Mouse (Mus musculus) midbrain, embryonic 15.5 days (tissue): ENCODE data around the gene Krt71. TPM values are rescaled to one million over a fixed set of nuclear protein-coding genes. Genes with fewer than 3 reads are reported as not detected.
"Not testable (repeated sequence)": the region's sequence is repeated elsewhere in the genome, so short reads cannot be mapped to it uniquely, and the experiment has no call there.

Source experiments
- ATAC-seq: fragments of 200-750 bp; cut with Nextera tagmentation; replicated peaks from 2 replicates; pipeline ENCODE4 v1.8.0; 2017; ENCODE audit warnings: moderate TSS enrichment
- H3K27ac ChIP-seq: fragments of 300-500 bp; sonication (generic); 2 replicates; pipeline ENCODE4 v1.5.1; 2015; ENCODE audit warnings: mild to moderate bottlenecking, inconsistent platforms
- H3K27me3 ChIP-seq: fragments of 300-500 bp; sonication (generic); replicated peaks from 2 replicates; pipeline ENCODE4 v1.6.1; 2015; ENCODE audit warnings: inconsistent platforms
- H3K36me3 ChIP-seq: fragments of 300-500 bp; sonication (generic); replicated peaks from 2 replicates; pipeline ENCODE4 v1.6.1; 2015; ENCODE audit warnings: inconsistent platforms
- H3K4me1 ChIP-seq: fragments of 300-500 bp; sonication (generic); 2 replicates; pipeline ENCODE4 v1.6.1; 2015; ENCODE audit warnings: inconsistent platforms
- H3K4me2 ChIP-seq: fragments of 300-500 bp; sonication (generic); 2 replicates; pipeline ENCODE4 v1.6.1; 2015; ENCODE audit warnings: inconsistent platforms, mild to moderate bottlenecking, moderate library complexity
- H3K4me3 ChIP-seq: fragments of 300-500 bp; sonication (generic); 2 replicates; pipeline ENCODE4 v1.5.1; 2015; ENCODE audit warnings: mild to moderate bottlenecking, inconsistent platforms
- H3K9ac ChIP-seq: fragments of 300-500 bp; sonication (generic); 2 replicates; pipeline ENCODE4 v1.6.1; 2015; ENCODE audit warnings: mild to moderate bottlenecking, inconsistent platforms
- H3K9me3 ChIP-seq: fragments of 300-500 bp; sonication (generic); 2 replicates; pipeline ENCODE4 v1.6.1; 2016; ENCODE audit warnings: inconsistent platforms
- WGBS: fragments of 180-500 bp; shearing (Covaris S2); methylation state at CpG from one replicate; pipeline ENCODE4 v1.1.7; 2015; ENCODE audit warnings: mixed read lengths; 5-methylcytosine and 5-hydroxymethylcytosine counted together
- polyA plus RNA-seq: library from polyadenylated mRNA; unstranded; fragments of >200 nt; fragmentation: Nextera tagmentation; extraction: Ambion mirVana; gene quantifications from 2 replicates; pipeline ENCODE4 v1.2.1, GENCODE M21; 2015

Krt71 gene
- polyA plus RNA-seq, 1 experiment from 2014 or later = 0.08 TPM

DNA sequence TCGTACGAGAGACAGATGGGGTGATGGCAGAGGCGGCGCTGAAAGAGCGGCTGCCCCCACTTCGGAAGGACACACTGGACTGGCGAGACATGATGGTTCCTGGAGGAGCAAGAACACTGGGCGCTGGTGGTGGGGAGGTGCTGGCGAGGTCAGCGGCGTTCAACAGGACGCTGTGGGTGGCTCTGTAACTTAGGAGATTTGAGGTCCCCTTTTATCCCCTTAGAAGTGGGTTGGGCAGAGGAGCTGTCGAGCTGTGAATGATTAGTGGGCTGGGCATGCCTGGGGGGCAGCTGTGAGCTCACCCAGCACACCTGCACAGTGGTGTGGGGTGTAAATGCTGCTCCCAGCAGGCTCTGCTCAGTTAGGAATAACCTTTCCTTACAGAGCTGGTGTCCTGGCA, 30.2 kb downstream of the Krt71 start, which contains the start of gene Krt5:
Gene Krt5 (minus strand): TSS at position 179 of the 400 bp plus-strand sequence.
- no peaks in the 10 kb centered on the region for H3K9me3 ChIP-seq
- no peak for ATAC-seq

DNA sequence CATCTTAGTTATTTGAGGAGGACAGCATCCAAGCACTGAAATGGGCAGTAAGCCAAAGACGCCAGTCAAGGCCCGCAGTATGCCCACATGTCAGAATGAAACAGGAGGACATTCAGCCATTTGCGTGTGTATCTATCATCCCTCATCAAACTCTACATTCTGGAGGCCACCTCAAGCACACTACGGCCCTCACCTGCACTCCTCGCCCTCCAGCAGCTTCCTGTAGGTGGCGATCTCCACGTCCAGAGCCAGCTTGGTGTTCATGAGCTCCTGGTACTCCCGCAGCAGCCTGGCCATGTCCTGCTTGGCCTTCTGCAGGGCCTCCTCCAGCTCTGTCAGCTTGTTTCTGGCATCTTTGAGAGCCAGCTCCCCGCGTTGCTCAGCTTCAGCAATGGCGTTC, 34.2 kb downstream of the Krt71 start:
- no peak for ATAC-seq
- Histone ChIP-seq H3K36me3 (no peaks in the 10 kb centered on the region), H3K27ac (no peak overlapping the region), H3K4me3 (no peak overlapping the region), H3K27me3 (no peaks in the 10 kb centered on the region), H3K9me3 (no peaks in the 10 kb centered on the region), H3K4me2 (no peak overlapping the region), H3K4me1 (no peaks in the 10 kb centered on the region), H3K9ac (no peak overlapping the region)
- WGBS = 74% methylated on average over 11 of the region's 11 CpGs

More for the DNA sequence above, 30.2 kb downstream of the Krt71 start, which contains the start of gene Krt5:
- H3K4me3 ChIP-seq = no peak within 1 kb of the TSS
- no peaks in the 10 kb centered on the region for H3K36me3 ChIP-seq
- H3K4me1 ChIP-seq = no peaks in the 10 kb centered on the region
- H3K27me3 ChIP-seq = no peaks in the 10 kb centered on the region
- no peak within 1 kb of the TSS for H3K4me2 ChIP-seq
- 79% methylated on average over 13 of the region's 13 CpGs for WGBS
- H3K9ac ChIP-seq = no peak within 1 kb of the TSS
- no peak within 1 kb of the TSS for H3K27ac ChIP-seq

DNA sequence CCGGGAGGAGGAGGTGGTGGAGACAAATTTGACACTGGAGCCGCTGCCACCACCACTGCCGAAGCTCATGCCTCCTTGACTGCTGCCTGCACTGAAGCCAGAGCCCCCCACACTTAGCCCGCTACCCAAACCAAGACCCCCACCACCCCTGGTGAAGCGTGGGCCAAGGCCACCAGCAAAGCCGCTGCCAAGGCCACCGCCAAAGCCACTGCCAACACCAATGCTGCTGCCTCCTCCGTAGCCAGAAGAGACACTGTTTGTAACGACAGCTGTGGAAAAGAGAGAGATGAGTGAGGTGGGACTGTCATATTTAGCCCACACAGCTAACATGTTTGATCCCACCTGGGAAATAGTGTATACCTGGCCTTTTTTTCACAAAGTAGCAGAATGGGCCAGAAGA, 35.5 kb downstream of the Krt71 start:
- 91% methylated on average over 9 of the region's 9 CpGs for WGBS
- Histone ChIP-seq H3K4me3 (no peak overlapping the region), H3K36me3 (no peaks in the 10 kb centered on the region), H3K4me1 (no peaks in the 10 kb centered on the region), H3K27me3 (no peaks in the 10 kb centered on the region), H3K4me2 (no peak overlapping the region), H3K9me3 (no peaks in the 10 kb centered on the region), H3K27ac (no peak overlapping the region), H3K9ac (no peak overlapping the region)
- ATAC-seq = no peak

DNA sequence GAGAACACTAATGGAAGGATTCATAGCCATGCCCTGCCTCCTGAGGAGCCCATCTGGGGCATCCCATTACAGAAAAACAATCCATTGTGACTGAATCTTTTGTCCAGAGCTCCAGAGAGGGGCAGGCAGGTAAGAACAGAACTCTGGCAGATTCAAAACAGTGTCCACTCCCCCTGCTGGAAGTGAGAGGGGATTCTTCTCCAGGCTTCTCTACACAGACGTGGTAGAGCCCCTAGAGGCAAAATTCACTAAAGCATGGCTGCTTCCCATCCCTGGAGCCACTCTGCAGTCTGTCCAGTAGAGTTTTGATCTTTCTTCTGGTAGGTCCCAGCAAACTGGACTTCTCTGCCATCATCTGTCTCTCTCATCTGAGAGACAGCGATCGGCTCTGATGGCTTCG, 38.8 kb downstream of the Krt71 start:
- no peaks in the 10 kb centered on the region for H3K9me3 ChIP-seq
- WGBS = 70% methylated on average over 4 of the region's 4 CpGs
- no peak overlapping the region for H3K9ac ChIP-seq
- H3K27me3 ChIP-seq = no peaks in the 10 kb centered on the region
- no peaks in the 10 kb centered on the region for H3K36me3 ChIP-seq
- no peaks in the 10 kb centered on the region for H3K4me1 ChIP-seq
- ATAC-seq = no peak
- H3K27ac ChIP-seq = no peak overlapping the region
- H3K4me2 ChIP-seq = no peak overlapping the region
- no peak overlapping the region for H3K4me3 ChIP-seq

DNA sequence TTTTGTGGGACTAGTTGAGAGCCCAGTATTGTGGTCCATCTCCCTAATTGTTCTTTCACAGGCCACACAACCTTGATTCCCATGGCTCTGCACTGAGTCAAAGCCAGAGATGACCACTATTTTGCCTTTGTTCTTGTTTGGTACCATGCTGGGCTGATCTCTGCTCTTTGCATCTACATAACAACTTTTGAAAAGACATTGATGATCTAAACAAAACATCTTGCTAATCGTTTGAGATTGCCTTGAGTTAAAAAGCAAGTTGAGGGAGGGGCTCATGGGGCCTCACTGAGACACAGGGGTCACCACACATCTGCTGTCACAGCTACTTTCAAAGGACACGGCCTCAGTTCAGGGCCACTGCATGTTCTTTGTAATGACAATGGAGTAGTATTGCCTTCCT, 40.5 kb downstream of the Krt71 start:
- Histone ChIP-seq H3K4me1 (no peaks in the 10 kb centered on the region), H3K36me3 (no peaks in the 10 kb centered on the region), H3K27ac (no peak overlapping the region), H3K9ac (no peak overlapping the region), H3K4me2 (no peak overlapping the region), H3K9me3 (no peaks in the 10 kb centered on the region), H3K4me3 (no peak overlapping the region), H3K27me3 (no peaks in the 10 kb centered on the region)
- 13% methylated on average over 2 of the region's 2 CpGs for WGBS
- no peak for ATAC-seq

DNA sequence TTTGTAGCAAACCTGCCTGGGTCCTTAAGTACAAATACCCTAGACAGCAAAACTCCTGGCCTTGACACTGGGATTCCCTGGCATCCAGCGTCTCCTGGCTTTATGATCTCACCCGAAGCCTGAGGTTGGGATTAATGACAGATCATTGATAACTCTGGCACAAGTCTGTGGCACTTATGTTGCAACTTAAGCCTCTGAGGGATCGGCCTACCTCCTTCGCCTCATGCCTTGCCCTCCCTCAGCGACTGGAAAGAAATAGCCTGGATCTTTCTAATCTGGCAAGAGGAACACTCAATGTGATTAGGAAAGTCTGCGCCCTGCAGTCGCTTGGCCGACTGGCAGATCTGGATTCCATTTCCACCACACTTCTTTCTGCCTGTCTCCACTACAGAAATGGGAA, 43.0 kb downstream of the Krt71 start:
- WGBS = 77% methylated on average over 8 of the region's 8 CpGs
- Histone ChIP-seq H3K9me3 (no peaks in the 10 kb centered on the region), H3K36me3 (no peaks in the 10 kb centered on the region), H3K4me1 (no peaks in the 10 kb centered on the region), H3K4me2 (no peak overlapping the region), H3K9ac (no peak overlapping the region), H3K4me3 (no peak overlapping the region), H3K27me3 (no peaks in the 10 kb centered on the region), H3K27ac (no peak overlapping the region)
- no peak for ATAC-seq

DNA sequence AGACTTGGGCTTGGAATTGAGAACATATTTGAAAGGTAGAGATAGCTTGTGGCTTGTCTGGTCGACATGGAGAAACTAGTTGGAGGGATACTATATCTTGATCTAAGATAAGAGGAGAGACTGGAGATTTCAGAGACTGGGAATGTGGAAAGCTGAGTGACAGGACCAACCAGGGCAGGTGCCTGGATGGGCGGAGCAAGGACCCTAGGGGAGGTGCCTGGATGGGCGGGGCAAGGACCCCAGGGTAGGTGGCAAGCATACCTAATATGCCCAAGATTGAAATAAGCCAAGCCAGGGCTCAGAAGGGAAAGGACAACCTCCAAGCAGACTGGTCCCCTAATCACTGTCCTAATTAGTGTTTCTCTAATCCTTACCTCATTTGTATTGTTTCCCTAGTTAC, 43.7 kb downstream of the Krt71 start:
- no peaks in the 10 kb centered on the region for H3K9me3 ChIP-seq
- no peak overlapping the region for H3K9ac ChIP-seq
- no peak overlapping the region for H3K4me2 ChIP-seq
- WGBS = 74% methylated on average over 3 of the region's 3 CpGs
- ATAC-seq = no peak
- H3K36me3 ChIP-seq = no peaks in the 10 kb centered on the region
- H3K4me3 ChIP-seq = no peak overlapping the region
- no peaks in the 10 kb centered on the region for H3K27me3 ChIP-seq
- H3K4me1 ChIP-seq = no peaks in the 10 kb centered on the region
- no peak overlapping the region for H3K27ac ChIP-seq

DNA sequence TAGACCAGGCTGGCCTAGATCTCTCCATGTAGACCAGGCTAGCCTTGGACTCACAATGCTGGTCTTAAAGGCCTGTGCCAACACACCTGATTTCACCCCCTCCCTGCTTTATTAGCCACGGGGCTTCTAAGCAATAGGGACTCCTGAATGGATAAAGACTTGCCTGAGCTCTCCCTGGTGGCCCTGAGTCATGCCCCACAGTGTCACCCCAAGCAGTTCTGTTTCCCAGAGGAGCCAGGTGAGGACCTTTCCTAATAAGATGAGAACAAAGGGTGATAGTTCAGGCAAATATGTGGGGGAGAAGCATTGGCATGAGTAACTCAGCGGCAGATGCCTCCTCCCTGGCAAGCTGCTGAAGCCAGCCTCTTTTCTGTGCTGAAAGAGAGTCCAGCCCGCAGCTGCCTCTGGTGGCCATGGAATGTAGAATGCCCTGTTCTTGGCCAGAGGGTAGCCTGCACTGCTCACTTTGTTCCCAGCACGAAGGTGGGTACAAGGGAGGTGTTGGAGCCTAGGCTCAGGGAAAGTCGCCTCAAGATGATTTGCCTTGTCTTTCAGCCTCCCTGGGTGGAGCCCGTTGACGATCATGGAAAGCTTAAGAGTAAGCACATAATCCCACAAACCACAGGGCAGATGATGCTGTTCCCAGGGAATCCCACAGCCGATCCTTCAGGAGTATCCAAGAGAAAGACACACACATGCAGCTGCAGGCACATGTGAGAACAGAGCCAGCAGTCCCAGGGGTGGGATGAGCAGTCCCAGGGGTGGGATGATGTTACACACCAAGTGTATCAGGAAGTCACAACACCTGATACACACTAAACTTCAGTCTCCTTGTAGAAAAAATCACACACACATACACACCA, 45.4 kb downstream of the Krt71 start:
- no peaks in the 10 kb centered on the region for H3K27me3 ChIP-seq
- no peak overlapping the region for H3K9ac ChIP-seq
- H3K9me3 ChIP-seq = no peaks in the 10 kb centered on the region
- H3K4me1 ChIP-seq = no peaks in the 10 kb centered on the region
- H3K4me2 ChIP-seq = no peak overlapping the region
- H3K4me3 ChIP-seq = no peak overlapping the region
- 68% methylated on average over 8 of the region's 8 CpGs for WGBS
- ATAC-seq = no peak
- H3K36me3 ChIP-seq = no peaks in the 10 kb centered on the region
- no peak overlapping the region for H3K27ac ChIP-seq

DNA sequence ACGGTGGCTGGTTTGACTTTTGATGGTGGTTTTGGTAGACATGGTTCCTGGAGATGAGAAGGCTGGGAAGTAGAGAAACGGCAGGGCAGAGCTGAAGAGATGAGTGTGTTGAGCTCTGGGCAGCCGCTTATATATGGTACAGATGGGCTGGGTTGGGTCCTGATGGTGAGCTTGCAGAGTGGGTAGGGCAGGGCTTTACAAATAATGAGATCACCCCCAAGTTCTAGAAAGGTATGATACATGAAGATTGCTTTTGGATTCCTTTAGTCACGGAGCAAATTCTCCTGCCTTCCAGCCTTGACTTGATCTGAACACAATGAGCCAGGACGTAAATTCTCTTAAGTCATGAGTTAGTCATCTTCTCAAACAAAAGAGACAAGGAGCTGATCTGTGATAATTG, 48.7 kb downstream of the Krt71 start, which contains the start of gene Krt6a:
Gene Krt6a (minus strand): TSS at position 101 of the 400 bp plus-strand sequence.
- 85% methylated on average over 5 of the region's 5 CpGs for WGBS
- no peak for ATAC-seq

DNA sequence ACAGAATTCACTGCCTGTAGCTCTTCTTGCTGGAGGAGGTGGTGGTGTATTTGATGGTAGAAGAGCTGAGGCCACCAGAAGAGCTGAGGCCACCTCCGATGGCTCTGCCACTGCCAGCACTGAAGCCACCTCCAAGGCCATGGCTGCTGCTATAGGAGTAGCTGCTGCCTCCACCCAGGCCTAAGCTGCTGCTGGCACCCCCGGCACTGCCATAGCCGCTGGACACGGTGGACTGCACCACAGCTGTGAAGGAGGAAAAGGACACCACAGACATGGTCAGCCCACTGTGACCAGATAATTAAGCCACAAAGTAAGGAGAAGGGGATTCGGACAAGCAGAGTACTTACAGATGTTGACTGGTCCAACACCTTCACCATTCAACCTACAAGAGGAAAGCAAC, 52.4 kb downstream of the Krt71 start:
- H3K27ac ChIP-seq, H3K27me3 ChIP-seq, H3K4me3 ChIP-seq, H3K4me1 ChIP-seq, H3K9ac ChIP-seq, H3K36me3 ChIP-seq, H3K4me2 ChIP-seq, ATAC-seq, H3K9me3 ChIP-seq: not testable (repeated sequence)
- 92% methylated on average over 5 of the region's 5 CpGs for WGBS

More for the DNA sequence above, 48.7 kb downstream of the Krt71 start, which contains the start of gene Krt6a:
- no peak within 1 kb of the TSS for H3K4me3 ChIP-seq
- H3K36me3 ChIP-seq = no peaks in the 10 kb centered on the region
- no peaks in the 10 kb centered on the region for H3K4me1 ChIP-seq
- H3K9me3 ChIP-seq = no peaks in the 10 kb centered on the region
- no peak within 1 kb of the TSS for H3K4me2 ChIP-seq
- H3K9ac ChIP-seq = no peak within 1 kb of the TSS
- H3K27me3 ChIP-seq = no peaks in the 10 kb centered on the region
- no peak within 1 kb of the TSS for H3K27ac ChIP-seq

DNA sequence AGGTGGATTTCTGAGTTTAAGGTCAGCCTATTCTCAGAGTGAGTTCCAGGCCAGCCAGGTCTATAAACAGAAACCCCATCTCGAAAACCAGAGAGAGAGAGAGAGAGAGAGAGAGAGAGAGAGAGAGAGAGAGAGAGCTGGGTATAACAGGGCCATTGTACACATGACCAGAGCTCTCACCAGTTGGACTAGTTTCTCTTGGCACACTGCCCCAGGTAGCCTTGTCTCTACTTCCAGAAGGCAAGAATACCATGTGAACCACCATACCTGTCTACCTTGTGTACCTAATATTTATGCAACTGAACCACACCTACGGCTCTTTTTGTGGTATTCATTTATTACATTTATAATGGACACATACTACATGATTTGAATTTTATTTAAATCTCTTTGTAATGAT, 54.7 kb downstream of the Krt71 start:
- Histone ChIP-seq H3K36me3 (no peaks in the 10 kb centered on the region), H3K4me2 (no peak overlapping the region), H3K27me3 (no peaks in the 10 kb centered on the region), H3K9me3 (no peaks in the 10 kb centered on the region), H3K4me1 (no peaks in the 10 kb centered on the region), H3K27ac (no peak overlapping the region), H3K9ac (no peak overlapping the region), H3K4me3 (no peak overlapping the region)
- no peak for ATAC-seq
- 62% methylated on average over 2 of the region's 2 CpGs for WGBS
